Mouse (Mus musculus) kidney, postnatal 0 days (tissue): ENCODE data around the gene Tcea3. TPM values are rescaled to one million over a fixed set of nuclear protein-coding genes. Genes with fewer than 3 reads are reported as not detected.
A peak's percentile ranks its signal among the peaks of the same experiment; 100 is the strongest.

ENCODE experiments used
- ATAC-seq: fragments of 200-750 bp; cut with Nextera tagmentation; replicated peaks from 2 replicates; pipeline ENCODE4 v1.8.0; 2017; ENCODE audit warnings: low read depth, moderate number of reproducible peaks, moderate TSS enrichment, moderate library complexity; ENCODE audit not compliant: low FRiP score
- DNase-seq: peaks from one replicate; pipeline ENCODE4 v3.0.0-alpha.2; 2016; ENCODE audit warnings: low spot score
- H3K27ac ChIP-seq: fragments of 300-500 bp; sonication (generic); 2 replicates; pipeline ENCODE4 v1.5.1; 2014; ENCODE audit warnings: mild to moderate bottlenecking
- H3K27me3 ChIP-seq: fragments of 300-500 bp; sonication (generic); 2 replicates; pipeline ENCODE4 v1.6.1; 2014; ENCODE audit warnings: low read length, mixed read lengths; ENCODE audit not compliant: insufficient read depth
- H3K36me3 ChIP-seq: fragments of 300-500 bp; sonication (generic); 2 replicates; pipeline ENCODE4 v1.6.1; 2014; ENCODE audit warnings: low read length, mixed read lengths; ENCODE audit not compliant: insufficient read depth
- H3K4me1 ChIP-seq: fragments of 300-500 bp; sonication (generic); replicated peaks from 2 replicates; pipeline ENCODE4 v1.6.1; 2014; ENCODE audit warnings: antibody characterized with exemption, low read length, mixed read lengths; ENCODE audit not compliant: insufficient read depth
- H3K4me2 ChIP-seq: fragments of 300-500 bp; sonication (generic); 2 replicates; pipeline ENCODE4 v1.6.1; 2014; ENCODE audit warnings: mild to moderate bottlenecking, low read length, moderate library complexity, mixed read lengths
- H3K4me3 ChIP-seq: fragments of 300-500 bp; sonication (generic); replicated peaks from 2 replicates; pipeline ENCODE4 v1.5.1; 2014; ENCODE audit warnings: low read depth, low read length
- H3K9ac ChIP-seq: fragments of 300-500 bp; sonication (generic); 2 replicates; pipeline ENCODE4 v1.6.1; 2014; ENCODE audit warnings: low read depth, low read length
- H3K9me3 ChIP-seq: fragments of 300-500 bp; sonication (generic); replicated peaks from 2 replicates; pipeline ENCODE4 v1.6.1; 2016; ENCODE audit warnings: low read length, inconsistent platforms, mixed read lengths
- CTCF ChIP-seq: IDR thresholded peaks from 2 replicates; pipeline ENCODE4 v1.5.1; 2016; ENCODE audit warnings: antibody characterized with exemption, low read depth, mild to moderate bottlenecking, moderate library complexity
- WGBS: fragments of 180-500 bp; shearing (Covaris S2); extraction: QIAGEN DNeasy Blood & Tissue Kit; methylation state at CpG from one replicate; pipeline ENCODE4 v1.1.7; 2014; 5-methylcytosine and 5-hydroxymethylcytosine counted together
- polyA plus RNA-seq: library from polyadenylated mRNA; unstranded; fragments of >200 nt; fragmentation: Nextera tagmentation; extraction: Ambion mirVana; gene quantifications from 2 replicates; pipeline ENCODE4 v1.2.1, GENCODE M21; 2015

The Tcea3 gene
- polyA plus RNA-seq, 1 experiment from 2014 or later, result 11.2 TPM

- no peak for TF ChIP-seq CTCF
- no peaks in the 10 kb centered on the region for H3K4me1 ChIP-seq
- WGBS, result 52% methylated on average over 7 of the region's 7 CpGs
Observed at GRCm38 (mm10) chr4:136227408-136227807, 20.1 kb upstream of the Tcea3 start.

GRCm38 (mm10) chr4:136228640-136229039, 18.9 kb upstream of the Tcea3 start:
- Histone ChIP-seq H3K36me3 (no peaks in the 10 kb centered on the region), H3K27me3 (no peaks in the 10 kb centered on the region), H3K4me3 (no peak overlapping the region), H3K4me1 (no peaks in the 10 kb centered on the region), H3K9ac (no peak overlapping the region), H3K9me3 (no peaks in the 10 kb centered on the region), H3K4me2 (no peak overlapping the region), H3K27ac (no peak overlapping the region)
- TF ChIP-seq CTCF, result no peak
- 78% methylated on average over 5 of the region's 5 CpGs for WGBS
- no peak for DNase-seq
- 0 out of 2 replicates have a peak, but pooled peaks have one; percentile 17 for ATAC-seq

More at GRCm38 (mm10) chr4:136227408-136227807, 20.1 kb upstream of the Tcea3 start:
- Histone ChIP-seq H3K27ac (no peak overlapping the region), H3K9me3 (no peaks in the 10 kb centered on the region), H3K4me2 (no peak overlapping the region), H3K9ac (no peak overlapping the region), H3K4me3 (no peak overlapping the region), H3K27me3 (no peaks in the 10 kb centered on the region), H3K36me3 (no peaks in the 10 kb centered on the region)
- ATAC-seq (no peak), DNase-seq (no peak)

- peaks cover 5% of the 10 kb centered on the region; the same call in 1 of the 2 replicates for H3K27me3 ChIP-seq
- WGBS, result 26% methylated on average over 13 of the region's 13 CpGs
- H3K4me1 ChIP-seq, result no peaks in the 10 kb centered on the region
- DNase-seq, result no peak
- H3K4me2 ChIP-seq, result no peak overlapping the region
- ATAC-seq, result no peak
- no peak overlapping the region for H3K27ac ChIP-seq
- no peak overlapping the region for H3K9ac ChIP-seq
- no peak overlapping the region for H3K4me3 ChIP-seq
- H3K9me3 ChIP-seq, result no peaks in the 10 kb centered on the region
- 0 out of 2 replicates have a peak, but pooled peaks cover 3% of the 10 kb centered on the region for H3K36me3 ChIP-seq
- TF ChIP-seq CTCF, result no peak
Observed at GRCm38 (mm10) chr4:136238669-136239068, 8.9 kb upstream of the Tcea3 start.

GRCm38 (mm10) chr4:136239111-136239510, 8.4 kb upstream of the Tcea3 start:
- WGBS, result 79% methylated on average over 9 of the region's 9 CpGs

GRCm38 (mm10) chr4:136239622-136240021, 7.9 kb upstream of the Tcea3 start:
- peak; percentile 61; the same call in 1 of the 2 replicates for ATAC-seq
- H3K27me3 ChIP-seq, result peaks cover 5% of the 10 kb centered on the region; the same call in 1 of the 2 replicates
- H3K9ac ChIP-seq, result no peak overlapping the region
- WGBS, result 15% methylated on average over 8 of the region's 8 CpGs
- H3K9me3 ChIP-seq, result no peaks in the 10 kb centered on the region
- no peak overlapping the region for H3K4me2 ChIP-seq
- no peaks in the 10 kb centered on the region for H3K4me1 ChIP-seq
- H3K4me3 ChIP-seq, result no peak overlapping the region
- peak; percentile 86 for DNase-seq
- peak; percentile 77 for TF ChIP-seq CTCF
- H3K36me3 ChIP-seq, result 0 out of 2 replicates have a peak, but pooled peaks cover 3% of the 10 kb centered on the region
- no peak overlapping the region for H3K27ac ChIP-seq

More at GRCm38 (mm10) chr4:136239111-136239510, 8.4 kb upstream of the Tcea3 start:
- Histone ChIP-seq H3K9ac (no peak overlapping the region), H3K36me3 (0 out of 2 replicates have a peak, but pooled peaks cover 3% of the 10 kb centered on the region), H3K4me2 (no peak overlapping the region), H3K4me3 (no peak overlapping the region), H3K9me3 (no peaks in the 10 kb centered on the region), H3K4me1 (no peaks in the 10 kb centered on the region), H3K27me3 (peaks cover 5% of the 10 kb centered on the region; the same call in 1 of the 2 replicates), H3K27ac (no peak overlapping the region)
- no peak for TF ChIP-seq CTCF
- DNase-seq (no peak), ATAC-seq (no peak)

GRCm38 (mm10) chr4:136240123-136240522, 7.4 kb upstream of the Tcea3 start:
- Histone ChIP-seq H3K27me3 (peaks cover 5% of the 10 kb centered on the region; the same call in 1 of the 2 replicates), H3K4me3 (no peak overlapping the region), H3K4me1 (no peaks in the 10 kb centered on the region), H3K4me2 (no peak overlapping the region), H3K27ac (no peak overlapping the region), H3K9ac (no peak overlapping the region), H3K36me3 (0 out of 2 replicates have a peak, but pooled peaks cover 3% of the 10 kb centered on the region), H3K9me3 (no peaks in the 10 kb centered on the region)
- DNase-seq (no peak), ATAC-seq (no peak)
- no peak for TF ChIP-seq CTCF
- WGBS, result 72% methylated on average over 14 of the region's 14 CpGs
